Mouse (Mus musculus): ENCODE measurements around the gene Pheta1.

GRCm38 (mm10) chr5:121871515-121872030 is 22.8 kb downstream of the Pheta1 start:
- no peak for TF ChIP-seq CTCF (IDR thresholded peaks at IDR 0.05; ENCODE audit: extremely low read depth, insufficient read depth, low read length)
- no peak for TF ChIP-seq POLR2A (IDR thresholded peaks at IDR 0.05; ENCODE audit: extremely low read depth, insufficient read depth, low read length)

Data from cortical plate, adult 2 months (tissue).